Mouse (Mus musculus): Measurements from ENCODE around the gene Gpr152. TPM values are rescaled to one million over a fixed set of nuclear protein-coding genes. Genes with fewer than 3 reads are reported as not detected.

The Gpr152 gene
- polyA plus RNA-seq, 1 experiment from 2014 or later, result not detected

GRCm38 (mm10) chr19:4171393-4172290 lies 32.1 kb downstream of the Gpr152 start:
- WGBS, result 55% methylated on average over 13 of the region's 13 CpGs
- no peak overlapping the region for H3K4me2 ChIP-seq (replicated peaks; ENCODE audit: low read depth, low read length)
- no peaks in the 10 kb centered on the region for H3K36me3 ChIP-seq (ENCODE audit: control insufficient read depth, insufficient read depth, low read length)
- H3K27ac ChIP-seq (ENCODE audit: low read length), result no peak overlapping the region
- no peaks in the 10 kb centered on the region for H3K9me3 ChIP-seq (ENCODE audit: control insufficient read depth, low read depth, low read length)
- no peaks in the 10 kb centered on the region for H3K27me3 ChIP-seq (ENCODE audit: control insufficient read depth, insufficient read depth, low read length)
- H3K4me3 ChIP-seq (ENCODE audit: low read depth, low read length), result no peak overlapping the region
- H3K9ac ChIP-seq (replicated peaks; ENCODE audit: low read depth, low read length), result no peak overlapping the region
- peaks cover 18% of the 10 kb centered on the region; the same call in 1 of the 2 replicates for H3K4me1 ChIP-seq (ENCODE audit: control insufficient read depth, insufficient read depth, low read length)
- no peak for ATAC-seq (ENCODE audit: insufficient number of reproducible peaks, insufficient read depth, low FRiP score, low read depth)

- Histone ChIP-seq H3K9me3 (ENCODE audit: control insufficient read depth, low read depth, low read length) (no peaks in the 10 kb centered on the region), H3K27me3 (ENCODE audit: control insufficient read depth, insufficient read depth, low read length) (no peaks in the 10 kb centered on the region), H3K36me3 (ENCODE audit: control insufficient read depth, insufficient read depth, low read length) (no peaks in the 10 kb centered on the region), H3K4me3 (ENCODE audit: low read depth, low read length) (no peak overlapping the region), H3K27ac (ENCODE audit: low read length) (no peak overlapping the region), H3K4me2 (replicated peaks; ENCODE audit: low read depth, low read length) (no peak overlapping the region), H3K4me1 (ENCODE audit: control insufficient read depth, insufficient read depth, low read length) (peaks cover 18% of the 10 kb centered on the region; the same call in 1 of the 2 replicates), H3K9ac (replicated peaks; ENCODE audit: low read depth, low read length) (no peak overlapping the region)
- no peak for ATAC-seq (ENCODE audit: insufficient number of reproducible peaks, insufficient read depth, low FRiP score, low read depth)
- WGBS, result 63% methylated on average over 11 of the region's 11 CpGs
Measured at GRCm38 (mm10) chr19:4172925-4173324, 33.3 kb downstream of the Gpr152 start.

- no peak within 1 kb of the TSS for H3K27ac ChIP-seq (ENCODE audit: low read length)
- H3K36me3 ChIP-seq (ENCODE audit: control insufficient read depth, insufficient read depth, low read length), result no peaks in the 10 kb centered on the region
- H3K27me3 ChIP-seq (ENCODE audit: control insufficient read depth, insufficient read depth, low read length), result no peaks in the 10 kb centered on the region
- H3K9me3 ChIP-seq (ENCODE audit: control insufficient read depth, low read depth, low read length), result no peaks in the 10 kb centered on the region
- H3K4me2 ChIP-seq (replicated peaks; ENCODE audit: low read depth, low read length), result peak within 1 kb of the TSS; percentile 42
- ATAC-seq (ENCODE audit: insufficient number of reproducible peaks, insufficient read depth, low FRiP score, low read depth), result peak; percentile 54; the same call in 1 of the 2 replicates
- peak within 1 kb of the TSS; percentile 3; the same call in 1 of the 2 replicates for H3K4me3 ChIP-seq (ENCODE audit: low read depth, low read length)
- no peak within 1 kb of the TSS for H3K9ac ChIP-seq (replicated peaks; ENCODE audit: low read depth, low read length)
- WGBS, result 2% methylated on average over 11 of the region's 11 CpGs
- peaks cover 11% of the 10 kb centered on the region; the same call in 1 of the 2 replicates for H3K4me1 ChIP-seq (ENCODE audit: control insufficient read depth, insufficient read depth, low read length)
Measured at GRCm38 (mm10) chr19:4175368-4175947, 35.9 kb downstream of the Gpr152 start, which contains the start of gene Carns1. Gene Carns1 (minus strand): TSS chr19:4175479.

DNA sequence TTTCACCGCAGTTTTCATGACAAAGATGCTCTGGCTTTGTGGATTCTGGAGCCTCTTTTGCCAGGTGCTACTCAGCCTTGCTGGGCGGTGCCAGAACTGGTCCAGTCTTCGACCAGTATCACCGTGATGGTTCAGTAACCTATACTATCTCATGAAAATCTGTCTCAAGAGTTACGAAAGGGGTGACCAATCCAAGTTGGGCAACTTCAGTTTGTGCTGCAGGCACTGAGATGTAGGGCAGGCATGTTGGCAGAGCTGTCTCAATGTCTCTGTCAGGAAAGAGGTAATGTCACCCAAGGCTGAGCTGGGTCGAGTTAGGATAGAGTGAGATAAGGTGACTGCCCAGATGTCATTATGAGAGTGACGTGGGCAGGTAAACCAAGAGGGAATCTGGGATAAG lies 40.8 kb downstream of the Gpr152 start:
- Histone ChIP-seq H3K4me3 (ENCODE audit: low read depth, low read length) (no peak overlapping the region), H3K9me3 (ENCODE audit: control insufficient read depth, low read depth, low read length) (no peaks in the 10 kb centered on the region), H3K9ac (replicated peaks; ENCODE audit: low read depth, low read length) (no peak overlapping the region), H3K4me1 (ENCODE audit: control insufficient read depth, insufficient read depth, low read length) (peaks cover 12% of the 10 kb centered on the region), H3K27ac (ENCODE audit: low read length) (no peak overlapping the region), H3K4me2 (replicated peaks; ENCODE audit: low read depth, low read length) (no peak overlapping the region), H3K27me3 (ENCODE audit: control insufficient read depth, insufficient read depth, low read length) (no peaks in the 10 kb centered on the region), H3K36me3 (ENCODE audit: control insufficient read depth, insufficient read depth, low read length) (no peaks in the 10 kb centered on the region)
- 86% methylated on average over 7 of the region's 7 CpGs for WGBS
- ATAC-seq (ENCODE audit: insufficient number of reproducible peaks, insufficient read depth, low FRiP score, low read depth), result no peak

DNA sequence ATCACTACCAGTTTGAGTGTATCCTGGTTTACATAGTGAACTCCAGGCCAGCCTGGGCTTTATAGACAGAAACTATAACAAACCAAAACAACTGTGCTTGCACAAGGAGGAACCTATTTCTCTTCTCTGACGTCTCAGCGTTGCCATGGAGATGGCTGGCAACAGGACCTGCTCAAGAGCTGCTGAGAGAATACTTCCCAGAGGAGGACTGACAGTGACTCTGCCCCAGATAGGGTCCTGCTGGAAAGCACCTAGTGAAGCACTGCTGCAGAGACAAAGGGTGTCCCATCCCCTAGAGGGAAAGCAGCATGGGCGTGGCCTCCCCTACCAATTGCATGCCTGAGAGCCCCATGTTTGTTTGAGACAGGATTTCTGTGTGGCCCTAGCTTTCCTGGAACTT lies 42.3 kb downstream of the Gpr152 start:
- H3K9me3 ChIP-seq (ENCODE audit: control insufficient read depth, low read depth, low read length), result no peaks in the 10 kb centered on the region
- no peaks in the 10 kb centered on the region for H3K36me3 ChIP-seq (ENCODE audit: control insufficient read depth, insufficient read depth, low read length)
- H3K27ac ChIP-seq (ENCODE audit: low read length), result no peak overlapping the region
- no peak overlapping the region for H3K4me3 ChIP-seq (ENCODE audit: low read depth, low read length)
- H3K9ac ChIP-seq (replicated peaks; ENCODE audit: low read depth, low read length), result no peak overlapping the region
- H3K4me2 ChIP-seq (replicated peaks; ENCODE audit: low read depth, low read length), result no peak overlapping the region
- 37% methylated on average over 3 of the region's 3 CpGs for whole genome bisulfite sequencing
- H3K4me1 ChIP-seq (ENCODE audit: control insufficient read depth, insufficient read depth, low read length), result peaks cover 9% of the 10 kb centered on the region
- no peaks in the 10 kb centered on the region for H3K27me3 ChIP-seq (ENCODE audit: control insufficient read depth, insufficient read depth, low read length)
- ATAC-seq (ENCODE audit: insufficient number of reproducible peaks, insufficient read depth, low FRiP score, low read depth), result no peak

DNA sequence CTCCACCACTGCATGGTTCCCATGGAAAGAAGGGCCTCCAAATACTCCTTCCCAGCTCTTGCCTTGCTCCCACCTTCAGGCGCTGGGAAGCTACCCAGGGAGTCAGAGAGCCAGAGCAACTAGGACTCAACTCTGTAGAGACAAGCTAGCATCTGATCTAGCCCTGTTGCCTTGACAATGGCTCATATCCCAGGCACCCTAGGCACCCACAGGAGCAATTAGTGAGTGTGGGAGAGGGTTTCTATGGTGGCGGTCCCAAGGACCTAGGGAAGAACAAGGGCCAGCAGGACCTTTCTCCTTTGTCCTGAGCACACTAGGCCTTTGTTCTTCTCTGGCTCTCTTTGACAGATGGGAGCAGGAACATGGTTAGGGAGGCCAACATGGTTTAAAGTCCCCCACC lies 44.1 kb downstream of the Gpr152 start:
- no peak overlapping the region for H3K4me2 ChIP-seq (replicated peaks; ENCODE audit: low read depth, low read length)
- peaks cover 9% of the 10 kb centered on the region for H3K4me1 ChIP-seq (ENCODE audit: control insufficient read depth, insufficient read depth, low read length)
- H3K27ac ChIP-seq (ENCODE audit: low read length), result no peak overlapping the region
- H3K4me3 ChIP-seq (ENCODE audit: low read depth, low read length), result no peak overlapping the region
- no peaks in the 10 kb centered on the region for H3K36me3 ChIP-seq (ENCODE audit: control insufficient read depth, insufficient read depth, low read length)
- H3K27me3 ChIP-seq (ENCODE audit: control insufficient read depth, insufficient read depth, low read length), result no peaks in the 10 kb centered on the region
- H3K9ac ChIP-seq (replicated peaks; ENCODE audit: low read depth, low read length), result no peak overlapping the region
- no peaks in the 10 kb centered on the region for H3K9me3 ChIP-seq (ENCODE audit: control insufficient read depth, low read depth, low read length)
- 83% methylated on average over 2 of the region's 2 CpGs for WGBS
- no peak for ATAC-seq (ENCODE audit: insufficient number of reproducible peaks, insufficient read depth, low FRiP score, low read depth)

DNA sequence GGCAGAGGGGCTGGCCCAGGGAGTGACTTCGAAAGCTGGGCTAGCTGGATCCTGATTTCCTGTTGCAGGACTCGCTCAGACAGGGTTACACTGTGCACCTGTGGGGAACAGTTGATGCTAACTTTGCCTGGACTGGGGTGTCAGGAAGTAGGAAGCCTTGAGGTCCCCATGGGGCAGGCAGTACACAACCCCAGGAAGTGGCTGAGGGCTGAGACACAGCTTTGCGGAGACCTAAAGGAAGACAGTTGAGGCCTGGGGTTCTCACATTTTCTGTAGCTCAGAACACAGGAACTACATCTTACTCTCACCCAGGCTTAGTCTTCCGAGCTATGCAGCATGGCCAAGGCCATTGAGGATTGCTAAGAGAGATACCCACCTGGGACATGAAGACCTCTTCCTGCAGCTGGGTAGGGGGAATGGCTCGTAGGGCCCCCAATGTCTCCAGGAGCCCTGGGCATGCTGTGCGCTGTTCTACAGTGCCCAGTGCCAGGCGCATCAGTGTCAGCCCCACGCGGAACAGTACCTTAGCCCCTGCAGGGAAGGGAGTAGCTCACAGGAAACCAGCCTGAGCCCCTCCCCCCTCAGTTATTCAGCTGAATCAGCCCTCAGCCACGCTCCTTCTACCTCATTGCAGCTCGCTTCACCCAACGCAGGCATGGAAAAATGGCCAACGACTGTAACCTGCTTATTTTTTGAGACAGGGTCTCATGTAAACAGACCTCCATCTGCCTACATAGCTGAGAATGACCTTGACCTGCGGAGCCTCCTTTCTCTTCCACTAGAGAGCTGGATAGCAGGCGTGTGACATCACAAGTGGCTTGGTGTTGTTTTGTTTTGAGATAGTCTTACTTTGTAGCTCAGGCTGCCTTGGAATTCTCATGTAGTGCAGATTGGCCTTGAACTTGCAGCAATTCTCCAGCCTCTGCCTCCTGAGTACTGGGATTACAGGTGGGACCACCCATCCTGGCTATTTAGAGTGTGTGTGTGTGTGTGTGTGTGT lies 45.7 kb downstream of the Gpr152 start:
- Histone ChIP-seq H3K27me3 (ENCODE audit: control insufficient read depth, insufficient read depth, low read length) (no peaks in the 10 kb centered on the region), H3K9ac (replicated peaks; ENCODE audit: low read depth, low read length) (no peak overlapping the region), H3K4me3 (ENCODE audit: low read depth, low read length) (no peak overlapping the region), H3K4me2 (replicated peaks; ENCODE audit: low read depth, low read length) (no peak overlapping the region), H3K4me1 (ENCODE audit: control insufficient read depth, insufficient read depth, low read length) (peaks cover 9% of the 10 kb centered on the region), H3K27ac (ENCODE audit: low read length) (peak overlapping the region; percentile 44; the same call in 1 of the 2 replicates), H3K36me3 (ENCODE audit: control insufficient read depth, insufficient read depth, low read length) (no peaks in the 10 kb centered on the region), H3K9me3 (ENCODE audit: control insufficient read depth, low read depth, low read length) (no peaks in the 10 kb centered on the region)
- 0 out of 2 replicates have a peak, but pooled peaks have one; percentile 49 for ATAC-seq (ENCODE audit: insufficient number of reproducible peaks, insufficient read depth, low FRiP score, low read depth)
- WGBS, result 42% methylated on average over 15 of the region's 15 CpGs

DNA sequence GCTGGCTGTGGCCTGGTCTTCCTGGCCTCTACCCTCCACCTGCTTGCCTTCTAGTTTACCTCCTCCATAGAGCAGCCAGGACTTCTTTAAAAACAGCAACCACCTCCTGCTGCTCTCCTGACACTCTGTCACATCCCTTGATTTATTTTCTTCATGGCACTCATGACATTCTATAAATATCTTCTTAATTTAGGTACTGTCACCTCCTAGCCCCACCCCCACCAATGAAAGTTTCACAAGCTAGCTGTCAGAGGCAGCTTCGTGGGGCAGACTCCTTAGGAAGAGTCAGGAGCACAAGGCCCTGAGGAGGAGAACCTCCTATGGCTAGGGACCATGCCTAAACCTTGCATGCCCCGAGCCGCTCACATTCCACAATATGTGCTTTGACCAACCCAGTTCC lies 47.7 kb downstream of the Gpr152 start:
- Histone ChIP-seq H3K4me3 (ENCODE audit: low read depth, low read length) (no peak overlapping the region), H3K4me2 (replicated peaks; ENCODE audit: low read depth, low read length) (no peak overlapping the region), H3K9ac (replicated peaks; ENCODE audit: low read depth, low read length) (no peak overlapping the region), H3K27me3 (ENCODE audit: control insufficient read depth, insufficient read depth, low read length) (no peaks in the 10 kb centered on the region), H3K4me1 (ENCODE audit: control insufficient read depth, insufficient read depth, low read length) (peaks cover 6% of the 10 kb centered on the region), H3K9me3 (ENCODE audit: control insufficient read depth, low read depth, low read length) (no peaks in the 10 kb centered on the region), H3K36me3 (ENCODE audit: control insufficient read depth, insufficient read depth, low read length) (no peaks in the 10 kb centered on the region), H3K27ac (ENCODE audit: low read length) (no peak overlapping the region)
- ATAC-seq (ENCODE audit: insufficient number of reproducible peaks, insufficient read depth, low FRiP score, low read depth), result no peak
- WGBS, result 63% methylated on average over 3 of the region's 3 CpGs
